Mouse (Mus musculus) ovary, postnatal 14 days (tissue): Measurements from ENCODE around the gene Fpr2.
A peak's percentile ranks its signal among the peaks of the same experiment; 100 is the strongest.
"Not testable (repeated sequence)": the region's sequence is repeated elsewhere in the genome, so short reads cannot be mapped to it uniquely, and the experiment has no call there.

Experiments
- DNase-seq: peaks from one replicate; pipeline ENCODE4 v3.0.0; 2022; ENCODE audit warnings: low spot score

The Fpr2 gene

DNA sequence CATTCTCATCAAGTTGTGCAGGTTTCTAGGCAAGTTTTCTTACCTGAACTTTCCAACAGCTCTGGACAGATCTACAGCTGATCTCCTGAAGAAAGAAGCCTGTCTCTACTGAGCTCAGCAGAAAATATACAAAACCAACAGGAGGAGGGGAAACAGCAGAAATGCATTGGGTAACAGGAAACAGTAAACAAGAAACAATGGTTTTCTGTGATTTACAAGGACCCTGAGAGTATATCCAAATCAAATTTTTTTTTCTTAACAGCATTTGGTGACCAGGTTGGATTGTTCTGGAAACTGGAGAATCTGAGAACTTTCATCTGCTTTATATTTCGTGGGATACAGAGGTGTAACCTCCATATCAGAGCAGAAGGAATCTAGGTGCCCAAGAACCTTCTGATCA, 3.8 kb upstream of the Fpr2 start, which contains the start of gene Fpr1:
Gene Fpr1, minus strand, starts transcription at position 101 of the 400 bp plus-strand sequence.
- DNase-seq, result no peak

DNA sequence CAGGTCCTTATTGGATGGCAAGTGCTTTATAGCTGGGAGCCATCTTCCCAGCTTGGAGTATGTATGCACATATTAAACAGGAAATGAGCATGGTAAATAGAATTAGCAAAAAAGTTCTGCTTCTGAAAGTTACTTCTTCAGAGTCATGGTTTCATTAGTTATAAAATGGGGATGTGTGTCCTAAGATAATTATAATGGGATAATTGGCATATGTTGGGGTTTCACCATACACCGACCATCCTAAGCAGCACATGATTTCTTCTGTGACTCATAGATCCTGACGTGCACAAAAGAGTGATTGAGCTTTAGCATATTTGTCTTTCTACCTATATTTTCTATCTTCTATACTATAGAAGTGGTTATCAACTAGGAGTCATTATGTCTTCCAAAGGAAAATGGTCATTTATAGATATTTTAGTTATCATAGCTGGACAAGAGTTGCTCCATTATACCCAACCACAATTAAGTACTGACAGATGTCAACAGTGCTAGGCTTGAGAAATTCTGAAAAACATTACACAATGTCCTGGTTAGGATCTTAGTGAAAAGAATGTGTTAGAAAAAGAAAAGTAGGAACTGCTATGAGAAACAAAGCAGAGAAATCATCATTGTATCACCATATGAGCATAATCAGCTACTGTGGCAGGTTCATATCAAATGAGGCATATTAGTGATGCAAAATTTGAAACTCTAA, 2.3 kb downstream of the Fpr2 start:
- DNase-seq, result no peak

DNA sequence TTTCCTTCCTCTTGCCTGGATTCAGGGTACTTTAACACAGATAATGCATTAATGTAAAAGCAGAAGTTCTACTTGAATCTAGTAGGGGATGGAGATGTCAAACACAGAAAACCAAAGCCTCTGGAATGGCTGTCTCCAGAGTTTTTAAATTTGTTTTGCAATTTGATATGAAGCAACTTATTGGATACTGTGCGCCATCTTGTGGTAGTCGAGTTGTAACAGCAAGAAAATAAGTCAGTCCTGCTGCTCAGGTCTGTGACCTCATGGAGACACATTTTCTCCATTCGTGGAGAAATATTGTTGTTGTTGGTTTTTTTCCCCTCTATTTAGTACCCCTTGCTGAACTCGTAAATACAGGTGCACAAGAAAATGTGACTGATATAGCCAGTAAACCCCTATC, 8.4 kb downstream of the Fpr2 start:
- peak; percentile 34 for DNase-seq

DNA sequence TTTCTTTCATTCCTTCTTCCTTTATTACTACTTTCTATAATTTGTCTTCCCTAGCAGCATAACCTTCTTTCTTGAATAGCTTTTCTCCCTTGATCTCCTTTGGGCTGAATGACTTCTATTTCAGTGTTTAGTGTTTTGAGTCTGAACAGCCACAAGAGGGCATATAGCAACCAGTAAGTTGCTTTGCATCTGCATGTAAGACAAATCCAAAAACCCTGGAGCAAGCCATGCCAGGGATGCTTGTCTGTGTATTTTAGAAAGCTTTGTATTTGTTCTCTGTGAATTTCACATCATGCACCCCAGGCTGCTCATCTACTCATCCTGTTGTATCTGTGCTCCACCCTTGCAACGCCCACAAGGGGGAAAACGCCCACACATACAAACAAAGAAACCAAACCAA, 11.6 kb downstream of the Fpr2 start:
- no peak for DNase-seq

DNA sequence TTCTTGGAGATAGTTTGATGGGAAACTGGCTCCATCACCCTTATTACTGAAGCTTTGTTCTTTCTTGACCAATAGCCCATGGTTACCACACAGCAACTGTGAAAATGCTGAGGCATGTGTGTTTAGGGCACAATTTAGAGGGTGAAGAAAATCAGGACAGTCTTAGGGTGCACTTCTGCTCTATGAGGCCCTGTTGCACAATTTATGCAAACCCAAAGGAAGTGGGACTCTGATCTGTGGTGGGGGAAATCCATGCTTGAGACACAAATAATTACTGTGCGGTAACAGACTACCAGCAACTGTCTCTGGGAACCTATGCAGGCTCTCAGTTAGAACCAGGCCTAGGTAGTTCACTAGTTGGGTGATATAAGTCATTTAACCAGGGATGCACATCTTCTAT, 13.1 kb downstream of the Fpr2 start:
- DNase-seq, result no peak

DNA sequence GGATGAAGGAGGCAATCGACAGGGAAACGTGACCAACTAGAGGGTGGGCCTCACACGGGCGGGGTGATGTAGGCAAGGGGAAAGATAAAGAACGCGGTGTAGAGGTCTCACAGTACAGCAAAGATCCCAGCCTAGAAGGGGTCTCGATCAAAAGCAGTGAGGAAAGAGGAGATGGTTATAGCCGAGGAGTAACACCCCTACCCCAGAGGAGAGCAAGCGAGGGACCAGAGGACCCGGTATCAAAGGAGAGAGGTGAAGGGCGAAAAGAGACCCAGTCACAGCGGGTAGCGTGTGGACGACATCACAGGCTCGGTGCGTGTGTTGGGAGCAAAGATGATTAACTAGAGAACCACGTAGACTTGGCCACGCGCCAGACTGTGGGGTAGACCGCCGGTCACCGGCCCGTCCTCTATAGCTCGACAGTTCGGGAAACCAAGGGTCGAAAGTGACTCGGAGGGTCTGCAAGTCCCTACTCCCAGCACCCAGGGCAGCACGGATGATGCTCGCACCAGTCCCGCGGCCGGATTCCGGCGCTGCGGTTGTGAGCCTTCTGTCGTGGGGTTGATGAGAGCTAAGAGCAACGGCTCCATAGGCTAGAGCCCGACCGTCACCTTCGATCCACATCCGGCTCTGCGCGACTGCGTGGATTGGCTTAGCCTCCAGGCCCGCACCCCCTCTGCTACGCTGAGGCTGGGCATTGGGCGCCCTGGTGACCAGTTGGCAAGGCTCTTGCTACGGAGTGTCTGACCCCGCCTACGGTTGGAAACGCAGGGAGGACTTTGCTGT, 22.2 kb downstream of the Fpr2 start:
- DNase-seq, result peak; percentile 68

DNA sequence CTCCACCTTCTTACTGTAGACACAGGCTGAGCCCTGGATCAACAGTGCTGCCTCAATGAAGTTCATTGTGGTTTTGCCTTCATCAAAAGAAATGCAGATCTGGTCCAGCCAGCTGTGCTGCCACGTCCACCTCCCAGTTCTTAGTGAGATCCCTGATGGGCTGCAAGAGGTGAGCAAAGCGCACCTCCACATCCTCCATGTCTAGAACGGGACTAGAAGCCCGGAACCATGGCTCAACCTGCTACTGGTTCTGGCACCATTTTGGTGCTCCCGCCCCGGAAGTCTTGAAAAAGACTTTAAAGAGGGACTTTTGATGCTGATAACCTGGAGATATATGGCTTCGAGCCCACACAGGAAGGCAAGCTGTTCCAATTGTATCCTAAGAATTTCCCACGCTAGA, 25.0 kb downstream of the Fpr2 start:
- not testable (repeated sequence) for DNase-seq

DNA sequence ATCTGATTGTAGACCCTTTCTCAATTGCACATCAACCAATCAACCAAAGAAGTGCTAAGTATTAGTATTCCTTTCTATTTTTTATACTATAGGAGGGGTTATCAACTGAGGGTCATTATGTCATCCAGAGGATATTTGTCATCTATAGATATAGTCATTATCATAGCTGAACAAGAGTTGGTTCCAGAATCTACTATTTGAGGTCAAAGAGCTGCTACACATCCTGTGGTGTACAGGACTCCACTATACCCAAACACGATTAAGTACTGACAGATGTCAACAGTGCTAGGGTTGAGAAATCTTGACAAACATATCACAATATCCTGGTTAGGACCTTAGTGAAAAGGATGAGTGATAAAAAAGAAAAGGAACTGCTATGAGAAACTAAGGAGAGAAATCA, 29.8 kb downstream of the Fpr2 start:
- no peak for DNase-seq

DNA sequence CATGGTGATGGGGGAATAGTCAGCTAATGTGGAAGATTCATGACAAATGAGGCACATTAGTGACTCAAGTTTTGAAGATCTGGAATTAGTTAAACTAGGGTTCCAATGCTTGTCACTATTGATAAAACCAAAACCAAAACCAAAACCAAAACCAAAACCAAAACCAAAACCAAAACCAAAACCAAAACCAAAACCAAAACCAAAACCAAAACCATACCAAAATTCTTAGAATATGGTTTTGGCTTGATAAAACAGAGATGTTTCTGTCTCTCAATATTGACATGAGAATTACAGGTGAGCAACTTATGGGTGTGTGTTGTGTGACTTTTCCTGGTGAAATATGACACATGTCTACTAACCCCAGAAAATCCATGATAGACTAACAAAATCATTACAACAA, 30.2 kb downstream of the Fpr2 start:
- no peak for DNase-seq
